Mouse (Mus musculus): Measurements from ENCODE around the gene Lcn9. TPM values are rescaled to one million over a fixed set of nuclear protein-coding genes. Genes with fewer than 3 reads are reported as not detected.
"Not testable (repeated sequence)": the region's sequence is repeated elsewhere in the genome, so short reads cannot be mapped to it uniquely, and the experiment has no call there.

The Lcn9 gene
- polyA plus RNA-seq, 1 experiment from 2014 or later = not detected

DNA sequence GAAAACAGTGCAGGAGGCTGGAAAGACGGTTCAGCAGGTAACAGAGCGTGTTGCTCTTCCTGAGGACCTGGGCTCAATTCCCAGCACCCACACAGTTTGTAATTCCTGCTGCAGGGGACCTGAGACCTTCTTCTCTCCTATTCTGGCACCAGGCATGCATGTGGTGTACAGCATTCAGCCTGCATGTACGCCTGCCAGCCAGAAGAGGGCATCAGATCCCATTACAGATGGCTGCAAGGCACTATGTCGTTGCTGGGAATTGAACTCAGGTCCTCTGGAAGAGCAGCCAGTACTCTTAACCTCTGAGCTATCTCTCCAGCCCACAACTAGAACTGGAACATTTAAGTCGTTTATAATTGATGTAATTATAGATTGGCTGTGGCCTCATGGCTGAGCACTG, 9.6 kb upstream of the Lcn9 start:
- Histone ChIP-seq H3K4me3 (replicated peaks) (no peak overlapping the region), H3K9ac (no peak overlapping the region), H3K27me3 (no peaks in the 10 kb centered on the region), H3K4me1 (no peaks in the 10 kb centered on the region), H3K9me3 (replicated peaks) (no peaks in the 10 kb centered on the region), H3K27ac (no peak overlapping the region), H3K36me3 (no peaks in the 10 kb centered on the region), H3K4me2 (no peak overlapping the region)
- ATAC-seq (replicated peaks; ENCODE audit: low FRiP score) = no peak
- WGBS = 80% methylated on average over 5 of the region's 5 CpGs

DNA sequence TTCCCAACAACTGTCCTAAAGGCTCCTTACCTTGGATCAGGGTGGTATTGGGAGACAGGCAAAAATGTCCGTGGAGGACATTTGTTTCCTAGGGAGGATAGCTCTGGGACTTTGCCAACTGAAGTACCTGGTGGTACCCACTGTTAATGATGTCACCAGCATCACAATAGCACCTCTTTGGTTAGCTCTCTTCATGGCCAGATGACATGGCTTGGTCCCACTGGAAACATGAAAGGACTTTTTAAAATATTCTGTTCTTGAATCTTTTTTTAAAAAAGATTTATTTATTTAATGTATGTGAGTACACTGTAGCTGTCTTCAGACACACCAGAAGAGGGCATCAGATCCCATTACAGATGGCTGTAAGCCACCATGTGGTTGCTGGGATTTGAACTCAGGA, 7.2 kb upstream of the Lcn9 start, which contains the start of gene Glt6d1:
Glt6d1 (minus strand) TSS at position 101 of the 400 bp plus-strand sequence.
- H3K27me3 ChIP-seq; H3K36me3 ChIP-seq; H3K9ac ChIP-seq; H3K27ac ChIP-seq; ATAC-seq (replicated peaks; ENCODE audit: low FRiP score); H3K4me2 ChIP-seq; H3K4me3 ChIP-seq (replicated peaks); H3K9me3 ChIP-seq (replicated peaks); H3K4me1 ChIP-seq: not testable (repeated sequence)
- 65% methylated on average over 1 of the region's 1 CpGs for WGBS

- no peaks in the 10 kb centered on the region for H3K9me3 ChIP-seq (replicated peaks)
- no peak overlapping the region for H3K4me2 ChIP-seq
- ATAC-seq (replicated peaks; ENCODE audit: low FRiP score) = no peak
- no peaks in the 10 kb centered on the region for H3K27me3 ChIP-seq
- no peaks in the 10 kb centered on the region for H3K4me1 ChIP-seq
- no peak overlapping the region for H3K4me3 ChIP-seq (replicated peaks)
- no peaks in the 10 kb centered on the region for H3K36me3 ChIP-seq
- 86% methylated on average over 3 of the region's 3 CpGs for WGBS
- no peak overlapping the region for H3K9ac ChIP-seq
- H3K27ac ChIP-seq = no peak overlapping the region
Observed at GRCm38 (mm10) chr2:25824751-25825150, 1.8 kb downstream of the Lcn9 start.

DNA sequence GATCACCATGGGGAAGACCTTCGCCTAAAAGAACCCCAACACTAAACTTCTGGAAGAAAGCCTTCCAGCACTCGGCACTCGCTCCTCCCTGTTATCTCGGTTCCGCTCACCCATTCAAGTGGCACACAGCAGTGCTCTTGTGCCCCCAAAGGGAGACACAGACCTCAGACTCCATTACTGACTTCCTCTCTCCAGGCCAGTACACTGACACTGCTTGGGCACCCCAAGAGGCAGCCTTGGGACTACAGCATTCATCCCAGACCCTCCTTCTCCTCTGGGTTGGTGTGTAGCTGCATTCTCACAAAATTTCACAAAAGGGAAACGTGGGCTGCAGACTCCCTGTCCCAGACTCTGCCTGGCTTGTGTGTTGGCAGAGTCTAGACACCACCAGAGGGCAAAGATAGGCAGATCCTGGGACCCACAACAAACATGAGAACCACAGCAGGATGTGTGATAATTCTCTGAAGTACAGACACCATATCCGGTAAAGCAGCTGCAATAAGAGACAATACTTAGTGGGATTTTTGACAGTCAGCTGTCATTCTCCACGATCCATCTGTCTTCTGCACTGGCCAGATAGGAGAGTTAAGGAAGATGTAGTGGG, 5.5 kb downstream of the Lcn9 start:
- Histone ChIP-seq H3K4me2 (no peak overlapping the region), H3K9me3 (replicated peaks) (no peaks in the 10 kb centered on the region), H3K27me3 (no peaks in the 10 kb centered on the region), H3K27ac (no peak overlapping the region), H3K4me1 (no peaks in the 10 kb centered on the region), H3K9ac (no peak overlapping the region), H3K36me3 (no peaks in the 10 kb centered on the region), H3K4me3 (replicated peaks) (no peak overlapping the region)
- ATAC-seq (replicated peaks; ENCODE audit: low FRiP score) = no peak
- 77% methylated on average over 8 of the region's 8 CpGs for WGBS

DNA sequence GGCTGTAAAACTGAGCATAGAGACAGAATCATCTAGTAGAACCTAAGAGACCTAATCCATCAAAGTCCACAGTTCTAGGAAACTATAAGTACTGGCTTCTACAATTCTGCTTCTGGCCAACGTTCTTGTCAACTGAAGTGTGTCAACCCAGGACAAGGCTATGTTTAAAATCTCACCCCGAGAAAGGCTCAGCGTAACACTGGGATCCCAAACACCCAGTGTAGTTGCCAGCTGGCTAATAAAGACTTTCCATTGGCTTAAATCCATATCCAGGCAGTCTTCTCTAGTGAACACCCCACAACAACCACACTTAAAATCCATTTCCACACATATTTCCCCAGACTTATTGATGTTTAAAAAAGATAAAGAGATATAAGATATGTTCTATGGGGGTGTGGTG, 7.8 kb downstream of the Lcn9 start:
- no peaks in the 10 kb centered on the region for H3K4me1 ChIP-seq
- ATAC-seq (replicated peaks; ENCODE audit: low FRiP score) = no peak
- no peaks in the 10 kb centered on the region for H3K36me3 ChIP-seq
- no peak overlapping the region for H3K4me3 ChIP-seq (replicated peaks)
- no peak overlapping the region for H3K27ac ChIP-seq
- no peaks in the 10 kb centered on the region for H3K27me3 ChIP-seq
- H3K9ac ChIP-seq = no peak overlapping the region
- no peaks in the 10 kb centered on the region for H3K9me3 ChIP-seq (replicated peaks)
- WGBS = 88% methylated on average over 3 of the region's 3 CpGs
- H3K4me2 ChIP-seq = no peak overlapping the region

DNA sequence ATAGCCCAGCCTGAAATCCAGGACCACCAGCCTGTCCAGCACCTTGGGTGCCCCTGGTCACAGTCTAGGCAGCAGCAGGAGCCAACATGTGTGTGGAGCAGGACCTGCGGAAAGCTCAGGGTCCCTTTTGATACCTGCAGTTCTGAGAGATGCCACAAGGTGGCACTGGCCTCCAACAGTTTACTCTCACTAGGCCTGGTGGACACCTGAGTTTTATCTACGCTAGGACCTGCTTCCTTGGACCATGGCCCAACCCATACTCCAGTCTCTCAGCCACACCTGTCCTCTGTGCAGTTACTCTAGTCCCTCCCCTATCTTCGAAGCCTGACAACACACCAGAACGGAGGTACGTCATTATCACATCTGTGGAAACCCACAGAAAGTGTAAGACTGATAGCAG, 13.3 kb downstream of the Lcn9 start:
- WGBS = 48% methylated on average over 5 of the region's 5 CpGs
- H3K36me3 ChIP-seq = no peaks in the 10 kb centered on the region
- no peak overlapping the region for H3K27ac ChIP-seq
- H3K4me2 ChIP-seq = no peak overlapping the region
- 0 out of 2 replicates have a peak, but pooled peaks cover 2% of the 10 kb centered on the region for H3K4me1 ChIP-seq
- ATAC-seq (replicated peaks; ENCODE audit: low FRiP score) = no peak
- no peaks in the 10 kb centered on the region for H3K9me3 ChIP-seq (replicated peaks)
- no peaks in the 10 kb centered on the region for H3K27me3 ChIP-seq
- no peak overlapping the region for H3K9ac ChIP-seq
- H3K4me3 ChIP-seq (replicated peaks) = no peak overlapping the region

DNA sequence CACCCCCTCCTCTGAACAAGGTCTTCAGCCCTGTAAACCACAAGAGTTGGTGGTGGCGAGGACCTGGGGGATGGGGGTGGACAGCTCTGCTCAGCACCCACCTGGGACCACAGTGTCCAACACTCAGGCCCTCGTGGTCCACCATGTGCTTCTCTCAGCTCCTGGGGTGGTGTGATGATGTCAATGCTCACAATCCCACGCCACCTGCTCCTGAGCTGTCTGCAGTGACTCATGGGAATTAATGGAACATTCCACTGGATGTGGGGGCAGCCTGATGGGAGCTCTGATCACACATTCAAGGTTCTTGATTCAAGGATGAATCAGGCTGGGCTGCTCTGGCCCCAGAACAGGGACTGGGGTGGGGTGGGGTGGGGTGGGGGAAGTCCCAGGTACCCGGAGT, 19.2 kb downstream of the Lcn9 start:
- Histone ChIP-seq H3K4me3 (replicated peaks) (no peak overlapping the region), H3K4me2 (no peak overlapping the region), H3K4me1 (0 out of 2 replicates have a peak, but pooled peaks cover 2% of the 10 kb centered on the region), H3K27me3 (no peaks in the 10 kb centered on the region), H3K9ac (no peak overlapping the region), H3K27ac (no peak overlapping the region), H3K9me3 (replicated peaks) (no peaks in the 10 kb centered on the region), H3K36me3 (no peaks in the 10 kb centered on the region)
- no peak for ATAC-seq (replicated peaks; ENCODE audit: low FRiP score)
- 64% methylated on average over 4 of the region's 4 CpGs for WGBS

DNA sequence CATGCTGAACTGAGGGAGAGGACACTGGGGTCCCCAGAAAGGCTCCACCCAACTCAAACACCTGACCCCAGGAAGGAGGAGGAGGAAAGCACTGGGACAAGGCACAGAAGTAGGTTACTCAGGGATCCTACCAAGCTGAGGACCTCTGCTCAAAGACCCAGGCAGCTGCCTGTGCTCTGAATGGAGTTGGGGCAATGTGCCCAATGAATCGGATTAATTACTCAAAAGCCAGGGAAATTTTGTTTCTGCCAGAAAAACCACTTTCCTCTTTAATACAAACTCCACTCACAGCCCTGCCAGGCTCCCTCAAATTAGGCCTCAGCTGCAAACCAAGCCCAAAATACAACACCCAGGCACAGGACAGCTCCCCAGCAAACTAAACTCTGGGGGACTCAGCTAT, 19.8 kb downstream of the Lcn9 start:
- no peak overlapping the region for H3K4me3 ChIP-seq (replicated peaks)
- ATAC-seq (replicated peaks; ENCODE audit: low FRiP score) = no peak
- H3K27me3 ChIP-seq = no peaks in the 10 kb centered on the region
- 87% methylated on average over 1 of the region's 1 CpGs for WGBS
- H3K9me3 ChIP-seq (replicated peaks) = no peaks in the 10 kb centered on the region
- no peak overlapping the region for H3K27ac ChIP-seq
- no peaks in the 10 kb centered on the region for H3K36me3 ChIP-seq
- H3K4me1 ChIP-seq = 0 out of 2 replicates have a peak, but pooled peaks cover 2% of the 10 kb centered on the region
- H3K4me2 ChIP-seq = no peak overlapping the region
- no peak overlapping the region for H3K9ac ChIP-seq

DNA sequence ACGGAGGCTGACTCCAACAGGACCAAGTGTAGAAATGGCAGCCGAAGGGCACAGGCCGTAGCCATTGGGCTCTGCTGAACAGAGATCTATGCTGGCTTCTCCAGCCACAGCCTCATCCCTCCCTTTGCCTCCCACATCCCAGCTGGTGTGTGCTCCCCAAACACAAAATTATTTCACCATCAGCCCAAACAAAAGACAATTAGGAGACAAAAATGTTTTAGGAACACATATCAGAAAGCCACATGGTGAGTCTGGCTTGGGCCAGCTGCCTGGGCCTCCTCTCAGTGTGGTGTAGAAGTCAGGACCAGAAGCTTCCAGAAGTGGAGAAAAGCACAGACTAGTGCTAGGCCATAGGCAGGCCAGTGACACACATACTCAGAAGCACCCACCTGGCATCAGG, 21.1 kb downstream of the Lcn9 start:
- ATAC-seq (replicated peaks; ENCODE audit: low FRiP score) = no peak
- Histone ChIP-seq H3K9me3 (replicated peaks) (no peaks in the 10 kb centered on the region), H3K4me3 (replicated peaks) (no peak overlapping the region), H3K4me2 (no peak overlapping the region), H3K36me3 (no peaks in the 10 kb centered on the region), H3K27ac (no peak overlapping the region), H3K9ac (no peak overlapping the region), H3K27me3 (no peaks in the 10 kb centered on the region), H3K4me1 (0 out of 2 replicates have a peak, but pooled peaks cover 2% of the 10 kb centered on the region)
- WGBS = 89% methylated on average over 3 of the region's 3 CpGs

DNA sequence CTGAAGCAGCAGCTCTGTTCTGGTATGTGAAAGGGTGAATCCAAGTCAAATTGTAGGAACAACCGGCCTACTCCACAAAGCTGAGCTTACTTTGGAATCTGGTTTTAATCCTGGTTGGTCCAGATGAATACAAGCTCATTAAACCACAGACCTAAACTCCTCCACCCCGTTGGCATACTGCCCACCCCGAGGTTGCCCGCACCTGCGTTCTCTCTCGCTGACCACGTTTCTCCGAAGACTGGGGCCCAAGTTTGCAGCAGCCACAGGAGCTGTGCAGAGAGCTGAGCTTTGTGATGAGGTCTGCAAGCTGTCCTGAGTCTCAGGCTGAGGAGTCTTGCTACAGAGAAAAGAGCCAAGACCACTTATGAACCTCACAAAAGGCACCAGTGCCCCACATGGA, 23.6 kb downstream of the Lcn9 start:
- Histone ChIP-seq H3K27ac (no peak overlapping the region), H3K4me2 (no peak overlapping the region), H3K27me3 (no peaks in the 10 kb centered on the region), H3K4me3 (replicated peaks) (no peak overlapping the region), H3K4me1 (no peaks in the 10 kb centered on the region), H3K36me3 (no peaks in the 10 kb centered on the region), H3K9ac (no peak overlapping the region), H3K9me3 (replicated peaks) (no peaks in the 10 kb centered on the region)
- no peak for ATAC-seq (replicated peaks; ENCODE audit: low FRiP score)
- 77% methylated on average over 8 of the region's 8 CpGs for WGBS

DNA sequence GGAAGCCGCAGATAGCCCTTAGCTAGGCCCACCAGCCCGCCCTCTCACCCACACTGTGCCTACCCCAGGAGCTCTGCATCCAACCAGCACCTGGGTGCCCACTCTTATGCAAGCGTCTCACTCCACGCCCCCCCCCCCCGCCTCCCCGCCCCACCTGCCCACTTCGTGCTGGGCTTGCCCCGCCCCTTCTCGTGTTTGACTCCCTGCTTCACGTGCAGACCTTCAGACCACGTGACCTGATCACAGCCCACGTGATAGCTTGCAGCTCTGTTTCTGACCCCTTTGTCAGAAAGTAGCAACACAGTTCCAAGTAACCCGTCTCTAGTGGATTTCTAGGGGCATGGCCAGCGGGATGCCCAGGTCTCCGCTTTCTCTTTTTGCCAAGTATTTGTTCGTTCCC, 24.3 kb downstream of the Lcn9 start, which contains the start of gene Sohlh1:
Sohlh1 (minus strand) TSS at position 23 of the 400 bp plus-strand sequence.
- Histone ChIP-seq H3K4me3 (replicated peaks) (no peak within 1 kb of the TSS), H3K9ac (no peak within 1 kb of the TSS), H3K36me3 (no peaks in the 10 kb centered on the region), H3K4me1 (no peaks in the 10 kb centered on the region), H3K4me2 (no peak within 1 kb of the TSS), H3K27me3 (no peaks in the 10 kb centered on the region), H3K27ac (no peak within 1 kb of the TSS), H3K9me3 (replicated peaks) (no peaks in the 10 kb centered on the region)
- WGBS = 82% methylated on average over 16 of the region's 16 CpGs
- no peak for ATAC-seq (replicated peaks; ENCODE audit: low FRiP score)

DNA sequence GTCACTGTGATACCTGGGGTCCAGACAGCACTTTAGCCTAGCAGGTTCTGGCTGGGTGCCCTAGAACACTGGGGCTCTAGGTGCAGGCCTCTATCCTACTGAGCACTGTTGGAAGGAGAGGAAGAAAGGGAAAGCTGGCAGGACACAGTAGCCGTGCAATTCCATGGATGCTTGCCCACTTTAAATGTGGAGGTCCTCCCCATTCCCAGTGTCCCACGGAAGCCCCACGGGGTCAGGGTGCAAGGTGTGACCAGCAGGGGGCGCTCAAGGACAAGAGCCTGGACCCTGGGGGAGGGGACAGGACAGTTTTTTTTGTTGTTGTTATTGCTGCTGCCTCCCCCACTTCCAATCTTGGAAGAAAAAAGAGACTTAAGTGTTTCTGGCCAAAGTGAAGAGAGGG, 27.4 kb downstream of the Lcn9 start:
- WGBS = 17% methylated on average over 4 of the region's 4 CpGs
- Histone ChIP-seq H3K27me3 (no peaks in the 10 kb centered on the region), H3K36me3 (no peaks in the 10 kb centered on the region), H3K9ac (no peak overlapping the region), H3K4me2 (no peak overlapping the region), H3K4me3 (replicated peaks) (no peak overlapping the region), H3K9me3 (replicated peaks) (no peaks in the 10 kb centered on the region), H3K27ac (no peak overlapping the region), H3K4me1 (no peaks in the 10 kb centered on the region)
- no peak for ATAC-seq (replicated peaks; ENCODE audit: low FRiP score)

DNA sequence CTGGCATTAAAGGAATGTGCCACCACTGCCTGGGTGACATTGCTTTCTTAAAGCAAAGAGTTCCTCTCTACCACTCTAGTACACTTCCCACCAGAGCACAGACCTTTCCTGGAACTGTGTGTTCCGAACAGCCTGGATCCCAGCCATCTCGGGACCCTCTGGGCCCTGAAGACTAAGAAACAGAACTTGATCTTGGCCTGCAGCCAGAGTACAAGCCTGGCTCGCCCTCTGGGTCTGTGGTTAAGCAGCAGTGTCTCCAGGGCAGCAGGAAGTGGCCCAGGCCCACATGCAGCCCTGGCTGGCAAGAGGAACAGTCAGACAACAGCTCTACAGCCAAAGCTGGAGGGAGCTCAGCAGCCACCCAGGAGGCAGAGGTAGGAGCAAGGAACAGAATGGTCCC, 29.7 kb downstream of the Lcn9 start:
- Histone ChIP-seq H3K36me3 (no peaks in the 10 kb centered on the region), H3K4me3 (replicated peaks) (no peak overlapping the region), H3K9me3 (replicated peaks) (no peaks in the 10 kb centered on the region), H3K4me1 (no peaks in the 10 kb centered on the region), H3K27me3 (no peaks in the 10 kb centered on the region), H3K9ac (no peak overlapping the region), H3K27ac (no peak overlapping the region), H3K4me2 (no peak overlapping the region)
- ATAC-seq (replicated peaks; ENCODE audit: low FRiP score) = no peak
- 54% methylated on average over 3 of the region's 3 CpGs for WGBS

Data from kidney, embryonic 15.5 days (tissue).